Mouse (Mus musculus) kidney, adult 2 months (tissue): ENCODE measurements around the gene Wap. TPM values are rescaled to one million over a fixed set of nuclear protein-coding genes. Genes with fewer than 3 reads are reported as not detected.
A peak's percentile ranks its signal among the peaks of the same experiment; 100 is the strongest.
"Not testable (repeated sequence)": the region's sequence is repeated elsewhere in the genome, so short reads cannot be mapped to it uniquely, and the experiment has no call there.

ENCODE experiments used
- DNase-seq: peaks from one replicate; pipeline ENCODE4 v3.0.0; 2021
- H3K27ac ChIP-seq: fragments of 200-500 bp; 2 replicates; pipeline ENCODE4 v1.5.1; 2012; ENCODE audit warnings: low read depth, low read length, control low read depth, inconsistent platforms; ENCODE audit not compliant: insufficient read depth
- H3K27me3 ChIP-seq: fragments of 200-500 bp; replicated peaks from 2 replicates; pipeline ENCODE4 v1.6.1; 2012; ENCODE audit warnings: mild to moderate bottlenecking, moderate library complexity, low read length, inconsistent platforms; ENCODE audit not compliant: control insufficient read depth, insufficient read depth
- H3K36me3 ChIP-seq: fragments of 200-500 bp; 2 replicates; pipeline ENCODE4 v1.6.1; 2012; ENCODE audit warnings: mild to moderate bottlenecking, moderate library complexity, low read length, inconsistent platforms; ENCODE audit not compliant: control insufficient read depth, insufficient read depth
- H3K4me1 ChIP-seq: fragments of 200-500 bp; 2 replicates; pipeline ENCODE4 v1.6.1; 2011; ENCODE audit warnings: low read length; ENCODE audit not compliant: control insufficient read depth, insufficient read depth
- H3K4me3 ChIP-seq: fragments of 200-500 bp; 2 replicates; pipeline ENCODE4 v1.5.1; 2011; ENCODE audit warnings: mild to moderate bottlenecking, low read depth, low read length, control low read depth; ENCODE audit not compliant: insufficient read depth
- CTCF ChIP-seq: fragments of 200-500 bp; conservative IDR thresholded peaks from 2 replicates; pipeline ENCODE4 v1.5.1; 2011; ENCODE audit warnings: low read depth, mild to moderate bottlenecking, control low read depth, low read length, moderate library complexity, mixed read lengths; ENCODE audit not compliant: insufficient read depth, insufficient read length
- POLR2A ChIP-seq: fragments of 200-500 bp; IDR thresholded peaks from one replicate; pipeline ENCODE4 v1.6.1; 2011; ENCODE audit warnings: low read depth, low read length, control low read depth
- WGBS: fragments of 180-500 bp; shearing (Covaris S2); methylation state at CpG from one replicate; pipeline ENCODE4 v1.1.7; 2018; 5-methylcytosine and 5-hydroxymethylcytosine counted together
- polyA plus RNA-seq: library from polyadenylated mRNA; depleted of rRNA; stranded (reverse); fragments of >200 nt; gene quantifications from 2 replicates; pipeline ENCODE4 v1.2.3, GENCODE M21; 2012

Gene Wap
- polyA plus RNA-seq, 1 experiment: not detected

DNA sequence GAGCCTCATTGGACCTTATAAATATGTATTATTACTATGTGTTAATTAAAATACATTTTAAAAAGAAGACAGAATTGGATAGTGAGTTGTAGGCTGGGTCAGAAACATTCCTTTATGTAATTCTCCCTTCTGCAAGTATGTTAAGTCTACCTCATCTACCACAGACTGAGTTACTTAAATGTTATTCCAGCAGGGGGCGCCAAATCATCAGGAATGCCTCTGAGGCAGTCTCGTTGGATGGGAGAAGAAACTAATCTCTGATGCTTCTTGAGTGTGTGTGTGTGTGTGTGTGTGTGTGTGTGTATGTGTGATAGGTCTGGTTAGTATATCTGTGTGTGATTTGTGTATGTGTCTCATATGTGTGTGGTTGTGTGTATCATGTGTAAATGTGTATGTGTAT is 16.5 kb upstream of the Wap start:
- Histone ChIP-seq H3K4me1 (no peaks in the 10 kb centered on the region), H3K36me3 (no peaks in the 10 kb centered on the region), H3K4me3 (no peak overlapping the region), H3K27me3 (no peaks in the 10 kb centered on the region), H3K27ac (no peak overlapping the region)
- TF ChIP-seq CTCF (peak; percentile 85), POLR2A (no peak)
- peak; percentile 87 for DNase-seq
- 0% methylated on average over 2 of the region's 2 CpGs for WGBS

DNA sequence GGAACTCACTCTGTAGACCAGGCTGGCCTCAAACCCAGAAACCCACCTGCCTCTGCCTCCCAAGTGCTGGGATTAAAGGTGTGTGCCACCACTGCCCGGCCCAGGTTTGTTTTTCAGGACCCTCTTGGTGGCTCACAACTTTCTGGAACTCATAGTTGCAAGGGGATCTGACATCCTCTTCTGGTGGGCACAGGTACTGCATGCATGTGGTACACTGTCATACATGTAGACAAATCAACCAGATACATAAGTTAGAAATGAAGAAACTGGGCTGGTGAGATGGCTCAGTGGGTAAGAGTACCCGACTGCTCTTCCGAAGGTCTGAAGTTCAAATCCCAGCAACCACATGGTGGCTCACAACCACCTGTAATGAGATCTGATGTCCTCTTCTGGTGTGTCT is 14.5 kb upstream of the Wap start:
- not testable (repeated sequence) for H3K36me3 ChIP-seq, H3K27me3 ChIP-seq, DNase-seq, H3K4me3 ChIP-seq, H3K27ac ChIP-seq, H3K4me1 ChIP-seq
- WGBS: 74% methylated on average over 3 of the region's 3 CpGs

DNA sequence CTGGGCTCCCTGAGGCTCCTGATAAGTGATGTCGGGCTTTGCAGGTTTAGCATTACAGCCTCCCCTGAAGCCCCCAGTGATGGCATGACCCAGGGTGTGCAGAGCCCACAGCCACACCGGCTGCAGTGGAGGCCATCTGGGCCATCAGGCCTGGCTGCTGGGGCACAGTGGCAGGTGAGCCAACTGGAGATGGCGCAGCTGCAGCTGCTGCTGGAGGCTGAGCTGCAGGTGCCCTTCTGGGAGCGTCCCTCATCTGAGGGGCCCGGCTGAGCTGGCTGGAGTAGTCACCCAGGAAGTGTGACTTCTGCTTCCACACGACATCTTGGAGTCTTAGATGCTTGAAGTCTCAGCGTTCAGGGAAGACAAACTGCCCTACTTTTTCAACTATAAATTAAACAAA is 12.1 kb upstream of the Wap start:
- H3K27me3 ChIP-seq: no peaks in the 10 kb centered on the region
- H3K4me1 ChIP-seq: no peaks in the 10 kb centered on the region
- no peaks in the 10 kb centered on the region for H3K36me3 ChIP-seq
- no peak overlapping the region for H3K4me3 ChIP-seq
- TF ChIP-seq CTCF (no peak), POLR2A (no peak)
- 54% methylated on average over 7 of the region's 7 CpGs for WGBS
- no peak overlapping the region for H3K27ac ChIP-seq
- DNase-seq: no peak

DNA sequence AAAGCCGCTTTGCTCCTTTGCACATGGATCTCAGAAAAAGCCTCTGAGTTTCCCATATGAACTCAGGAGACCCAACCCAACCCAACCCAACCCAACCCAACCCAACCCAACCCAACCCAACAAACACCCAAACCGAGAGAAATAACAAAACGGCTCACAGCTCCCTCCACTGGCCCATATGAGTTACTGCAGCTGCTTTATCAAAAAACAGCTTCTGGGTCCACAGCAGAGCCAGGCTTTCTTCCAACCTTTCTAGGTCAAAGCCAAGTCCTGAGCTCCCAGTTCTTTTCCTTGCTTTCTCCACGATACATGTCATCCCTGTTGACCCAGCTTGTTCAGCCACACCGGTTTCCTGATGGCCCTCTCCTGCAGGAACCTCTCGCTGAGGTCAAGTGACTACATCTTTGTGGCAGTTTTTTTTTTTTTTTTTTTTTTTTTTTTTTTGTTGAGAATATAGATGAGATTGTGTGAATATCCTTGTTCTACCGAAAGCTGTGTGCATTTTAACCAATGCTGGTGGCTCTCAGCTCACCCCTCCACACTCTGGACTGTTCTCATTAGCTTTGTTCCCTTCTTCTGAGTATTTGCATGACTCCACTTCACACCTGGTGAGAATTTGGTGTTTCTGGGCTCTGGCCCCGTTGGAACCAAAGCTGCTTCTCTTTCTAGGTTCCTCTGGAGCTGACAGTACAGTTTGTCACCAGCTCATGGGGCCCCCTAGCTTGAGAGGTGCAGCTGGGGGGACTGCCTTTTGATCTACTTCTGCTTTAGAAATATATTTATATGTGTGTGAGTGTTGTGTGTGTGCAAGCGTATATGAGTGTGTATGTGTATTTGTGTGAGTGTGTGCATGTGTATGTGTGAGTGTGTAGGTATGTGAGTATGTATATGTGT is 9.6 kb upstream of the Wap start:
- Histone ChIP-seq H3K4me3 (no peak overlapping the region), H3K27me3 (no peaks in the 10 kb centered on the region), H3K27ac (no peak overlapping the region), H3K4me1 (no peaks in the 10 kb centered on the region), H3K36me3 (no peaks in the 10 kb centered on the region)
- TF ChIP-seq CTCF (0 out of 2 replicates have a peak, but pooled peaks have one; percentile 10), POLR2A (no peak)
- WGBS: 60% methylated on average over 9 of the region's 9 CpGs
- no peak for DNase-seq

DNA sequence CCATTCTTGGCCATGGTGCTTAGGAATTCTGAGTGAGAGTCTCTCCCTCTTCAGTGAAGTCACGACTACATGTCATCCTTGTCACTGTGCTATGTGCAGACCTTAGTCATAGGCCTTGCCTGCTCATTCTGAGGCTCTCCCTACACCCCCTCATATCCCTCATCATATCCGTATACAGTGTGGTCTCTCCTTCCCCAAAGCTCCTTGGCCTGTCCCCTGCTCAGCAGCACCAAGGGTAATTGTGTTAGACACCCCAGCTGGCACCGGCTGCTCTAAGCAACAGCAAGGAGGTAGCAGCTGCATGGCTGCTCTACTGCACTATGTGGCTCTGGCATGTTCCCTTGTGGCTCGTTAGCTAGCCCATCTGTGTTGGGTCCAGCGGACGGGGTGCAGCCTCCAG is 6.1 kb upstream of the Wap start:
- Histone ChIP-seq H3K4me1 (no peaks in the 10 kb centered on the region), H3K36me3 (no peaks in the 10 kb centered on the region), H3K27me3 (no peaks in the 10 kb centered on the region), H3K27ac (no peak overlapping the region), H3K4me3 (no peak overlapping the region)
- WGBS: 89% methylated on average over 6 of the region's 6 CpGs
- no peak for DNase-seq
- TF ChIP-seq POLR2A: no peak
- no peak for TF ChIP-seq CTCF

DNA sequence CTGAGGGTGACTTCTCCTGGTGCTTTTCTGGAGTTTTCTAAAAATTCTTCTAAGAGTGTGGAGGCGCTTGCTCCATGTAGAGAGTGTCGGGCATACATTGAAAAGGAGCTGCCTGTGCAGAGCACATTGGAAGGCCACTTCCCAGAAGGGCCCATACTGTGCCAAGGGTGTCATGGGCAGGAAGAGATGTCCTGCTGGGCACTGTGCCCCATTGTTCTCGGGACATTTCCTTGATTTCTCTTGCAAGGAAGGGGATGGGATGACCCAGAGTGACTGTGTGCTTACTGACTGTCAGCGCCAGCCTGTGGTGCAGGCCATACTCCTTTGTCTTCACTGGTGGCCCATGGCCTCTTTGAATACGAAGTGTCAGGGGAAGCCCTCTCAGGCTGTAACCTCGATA is 635 bp upstream of the Wap start:
- no peak for TF ChIP-seq CTCF
- TF ChIP-seq POLR2A: no peak
- WGBS: 74% methylated on average over 6 of the region's 6 CpGs

DNA sequence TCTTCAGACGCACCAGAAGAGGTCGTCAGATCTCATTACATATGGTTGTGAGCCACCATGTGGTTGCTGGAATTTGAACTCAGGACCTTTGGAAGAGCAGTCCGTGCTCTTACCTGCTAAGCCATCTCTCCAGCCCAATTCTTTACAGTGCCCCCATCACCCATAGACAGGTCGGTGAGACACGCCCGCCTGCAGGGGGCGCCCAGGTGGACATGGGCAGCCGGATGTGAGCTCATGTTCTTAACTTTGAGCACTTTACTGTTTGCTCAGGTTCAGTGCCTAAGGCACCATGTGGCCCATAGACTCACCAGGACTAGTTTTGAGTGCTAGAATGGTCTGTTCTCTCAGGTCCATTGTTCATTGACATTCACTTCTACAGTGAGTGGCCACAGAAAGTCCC is 2.3 kb downstream of the Wap start:
- TF ChIP-seq CTCF (no peak), POLR2A (no peak)
- Histone ChIP-seq H3K4me1 (no peaks in the 10 kb centered on the region), H3K36me3 (no peaks in the 10 kb centered on the region), H3K27me3 (no peaks in the 10 kb centered on the region), H3K4me3 (no peak overlapping the region), H3K27ac (no peak overlapping the region)
- 79% methylated on average over 8 of the region's 8 CpGs for WGBS
- DNase-seq: no peak

More for the DNA sequence above, 635 bp upstream of the Wap start:
- H3K4me1 ChIP-seq: no peaks in the 10 kb centered on the region
- no peaks in the 10 kb centered on the region for H3K27me3 ChIP-seq
- no peak for DNase-seq
- no peak overlapping the region for H3K4me3 ChIP-seq
- H3K27ac ChIP-seq: no peak overlapping the region
- no peaks in the 10 kb centered on the region for H3K36me3 ChIP-seq
